Mouse (Mus musculus): ENCODE data around the gene Polg2.

GRCm38 (mm10) chr11:106766611-106767162, 12.7 kb downstream of the Polg2 start:
- TF ChIP-seq CTCF (IDR thresholded peaks at IDR 0.05; ENCODE audit: low read depth) (no peak), EP300 (IDR thresholded peaks at IDR 0.05; ENCODE audit: low read depth) (no peak)

All from liver, postnatal 0 days (tissue).